Mouse (Mus musculus): Measurements from ENCODE around the gene Plekha4.

The Plekha4 gene

DNA sequence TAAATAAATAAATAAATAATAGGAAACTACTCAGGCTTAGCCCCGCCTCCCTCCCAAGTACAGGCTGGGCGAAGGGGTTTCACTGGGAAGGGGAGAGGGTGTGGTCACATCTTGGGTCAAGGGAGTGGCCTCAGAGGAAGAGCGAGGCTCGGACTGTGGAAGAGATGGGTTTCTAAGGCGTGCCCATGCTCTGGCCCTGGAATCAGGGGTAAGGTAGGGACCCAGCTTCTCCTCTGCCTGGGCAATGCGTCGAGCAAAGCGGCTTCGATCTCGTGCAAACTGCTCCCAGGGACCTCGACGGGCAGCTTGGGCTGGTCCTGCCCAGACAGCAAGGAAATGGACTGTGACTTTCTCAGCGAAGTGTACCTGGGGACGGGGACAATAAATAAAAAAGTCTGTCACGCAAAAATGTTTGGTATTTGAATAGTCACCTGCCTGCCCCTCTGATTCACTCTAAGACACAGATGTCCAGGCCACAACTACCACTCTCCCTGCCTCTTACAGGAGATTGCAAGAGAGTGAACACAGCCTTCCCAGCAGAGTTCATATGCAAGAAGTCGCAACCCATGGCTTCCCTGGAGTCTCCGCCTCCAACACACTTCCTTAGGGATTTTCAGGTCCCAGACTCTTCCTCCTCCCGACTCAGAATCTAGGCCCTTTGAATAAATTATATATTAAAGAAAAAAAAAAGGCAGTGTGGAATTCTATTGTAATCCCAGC lies 3.0 kb upstream of the Plekha4 start:
- TF ChIP-seq GATA4 (IDR thresholded peaks at IDR 0.05; ENCODE audit: insufficient replicate concordance, low read length), result no peak

DNA sequence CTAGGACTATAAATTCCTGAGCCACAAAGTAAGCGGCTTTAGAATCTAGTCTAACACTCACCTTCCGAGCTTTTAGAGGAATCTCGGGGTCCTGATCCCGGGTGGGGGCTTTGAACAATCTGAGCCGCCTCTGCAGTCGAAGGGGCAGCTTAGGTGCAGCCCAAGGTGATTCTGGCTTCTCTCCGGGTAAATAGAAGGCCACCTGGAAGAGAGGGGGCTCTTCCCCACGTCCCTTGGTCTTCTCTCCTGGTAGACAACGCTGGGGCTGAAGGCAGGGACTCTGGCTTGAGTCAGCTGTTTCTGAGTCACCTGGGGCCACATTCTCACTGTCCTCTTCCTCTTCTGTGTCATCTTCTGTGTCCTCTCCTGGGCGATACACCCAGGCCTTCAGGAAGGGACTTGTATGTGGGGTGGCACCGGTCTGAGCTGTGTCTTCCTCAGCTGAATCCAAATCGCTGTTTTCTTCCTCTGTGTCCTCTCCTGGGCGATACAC lies 2.4 kb upstream of the Plekha4 start:
- TF ChIP-seq GATA4 (IDR thresholded peaks at IDR 0.05; ENCODE audit: insufficient replicate concordance, low read length), result no peak

DNA sequence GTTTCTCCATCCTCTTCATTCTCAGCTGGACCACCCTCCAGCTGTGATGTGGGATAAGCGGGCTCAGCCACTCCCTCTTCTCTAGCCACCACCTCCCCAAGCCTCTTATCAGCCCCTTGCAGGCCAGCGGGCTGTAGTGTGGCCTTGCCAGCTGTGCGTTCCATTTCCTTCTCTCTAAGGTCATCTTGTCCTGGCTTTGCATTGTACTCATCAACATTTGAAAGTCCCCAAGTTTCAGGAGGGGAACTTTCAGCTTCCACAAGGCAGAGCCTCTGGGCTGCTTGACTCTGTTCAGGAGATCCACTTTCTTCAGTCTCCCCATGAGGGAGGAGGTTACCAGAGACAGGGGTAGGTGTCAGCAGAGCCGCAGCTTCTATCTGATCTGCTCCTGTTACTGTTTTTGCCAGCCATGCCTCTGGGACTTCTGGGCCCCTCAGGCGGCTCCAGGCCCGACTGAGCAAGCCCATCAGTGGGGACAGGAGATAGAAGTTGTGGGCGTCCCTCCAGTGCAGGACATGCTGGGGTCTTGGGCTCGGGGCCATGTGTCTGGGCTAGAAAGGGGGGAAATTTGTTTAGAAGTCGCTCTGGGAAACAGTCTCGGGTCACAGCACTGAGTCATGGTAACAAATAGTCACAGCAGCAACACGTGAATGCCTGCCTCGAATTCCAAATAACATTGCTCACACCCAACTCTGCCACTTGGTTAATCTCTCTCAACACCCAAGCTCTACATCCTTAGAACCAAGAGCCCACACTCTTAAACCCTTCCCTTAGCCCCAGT lies 1.1 kb upstream of the Plekha4 start:
- TF ChIP-seq GATA4 (IDR thresholded peaks at IDR 0.05; ENCODE audit: insufficient replicate concordance, low read length), result peak; percentile 57; the same call in 1 of the 2 replicates

DNA sequence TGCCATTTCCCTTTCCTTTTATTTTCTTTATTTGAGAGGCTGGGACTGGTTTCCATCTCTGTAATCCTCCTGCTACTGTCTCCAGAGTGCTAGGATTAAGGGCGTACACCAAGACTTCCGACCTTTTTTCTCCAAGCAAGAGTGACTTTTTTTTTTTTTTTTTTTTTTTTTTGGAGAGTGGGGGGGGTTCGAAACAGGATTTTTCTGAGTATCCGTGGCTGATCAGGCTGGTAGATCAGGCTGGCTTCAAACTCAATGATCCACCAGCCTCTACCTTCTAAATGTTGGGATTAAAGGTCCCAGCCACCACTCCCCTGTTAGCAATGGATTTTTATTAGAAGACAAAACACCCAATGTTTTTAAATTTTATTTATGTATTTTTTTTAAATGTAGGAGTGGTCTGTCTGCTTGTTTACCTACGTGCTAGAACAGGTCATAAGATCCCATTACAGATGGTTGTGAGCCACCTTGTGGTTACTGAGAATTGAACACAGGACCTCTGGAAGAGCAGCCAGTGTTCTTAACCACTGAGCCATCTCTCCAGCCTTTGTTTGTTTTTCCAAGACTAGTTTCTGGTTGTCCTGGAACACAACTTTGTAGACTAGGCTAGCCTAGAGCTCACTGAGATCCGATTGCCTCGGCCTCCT lies 467 bp downstream of the Plekha4 start:
- TF ChIP-seq GATA4 (IDR thresholded peaks at IDR 0.05; ENCODE audit: insufficient replicate concordance, low read length), result no peak

DNA sequence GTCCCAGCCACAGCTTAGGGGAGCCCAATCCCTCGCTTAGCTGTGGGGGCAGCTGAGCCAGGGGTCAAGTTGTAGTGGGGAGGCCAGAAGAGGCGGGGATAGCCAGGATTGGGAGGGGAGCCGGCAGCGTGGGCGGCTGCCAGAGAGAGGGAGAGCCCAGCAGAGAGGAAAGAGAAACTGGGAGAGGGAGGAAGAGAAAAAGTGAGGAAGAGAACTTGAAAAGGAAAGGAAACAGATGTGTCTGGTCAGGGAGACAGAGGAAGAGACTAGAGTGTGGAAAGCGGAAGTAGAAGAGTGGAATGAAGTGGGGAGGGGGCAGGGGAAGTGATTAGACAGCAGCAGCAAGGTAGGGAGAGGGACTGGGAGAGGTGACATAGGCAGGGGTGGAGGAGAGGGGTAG lies 3.3 kb downstream of the Plekha4 start:
- no peak for TF ChIP-seq GATA4 (IDR thresholded peaks at IDR 0.05; ENCODE audit: insufficient replicate concordance, low read length)

DNA sequence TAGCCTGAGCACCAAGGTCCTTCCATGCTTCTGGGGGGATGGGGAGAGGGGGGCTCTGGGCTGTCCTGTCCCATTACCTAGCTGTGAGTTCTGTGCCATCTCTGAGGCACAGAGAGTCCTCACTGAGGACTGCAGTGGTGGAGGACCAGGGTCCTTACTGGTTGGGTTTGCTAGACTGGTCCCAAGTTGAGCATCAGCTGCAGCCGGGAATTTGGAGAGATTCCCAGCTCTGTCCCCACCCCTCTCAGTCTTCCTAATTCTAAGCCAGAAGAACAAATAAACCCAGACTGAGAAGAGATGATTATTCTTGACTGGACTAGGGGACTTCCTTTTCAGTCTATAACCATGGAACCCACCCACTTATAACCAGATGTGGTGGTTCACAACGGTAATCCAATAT lies 4.5 kb downstream of the Plekha4 start:
- TF ChIP-seq GATA4 (IDR thresholded peaks at IDR 0.05; ENCODE audit: insufficient replicate concordance, low read length), result no peak

DNA sequence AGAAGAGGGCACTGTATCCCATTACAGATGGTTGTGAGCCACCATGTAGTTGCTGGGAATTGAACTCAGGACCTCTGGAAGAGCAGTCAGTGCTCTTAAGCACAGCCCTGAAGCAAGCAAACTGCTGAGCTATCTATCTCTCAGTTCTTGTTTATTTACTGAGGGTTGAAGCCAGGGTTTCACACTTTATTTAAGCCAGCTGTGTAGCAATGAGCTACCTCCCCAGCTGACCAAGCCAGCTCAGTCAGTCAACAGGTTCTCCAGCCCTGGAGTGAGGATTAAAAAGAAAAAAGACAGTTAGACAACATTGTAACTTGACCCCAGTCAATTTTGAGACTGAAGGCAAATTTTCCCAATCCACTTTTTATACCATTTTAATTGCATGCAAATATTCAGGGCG lies 9.5 kb downstream of the Plekha4 start:
- no peak for TF ChIP-seq GATA4 (IDR thresholded peaks at IDR 0.05; ENCODE audit: insufficient replicate concordance, low read length)

DNA sequence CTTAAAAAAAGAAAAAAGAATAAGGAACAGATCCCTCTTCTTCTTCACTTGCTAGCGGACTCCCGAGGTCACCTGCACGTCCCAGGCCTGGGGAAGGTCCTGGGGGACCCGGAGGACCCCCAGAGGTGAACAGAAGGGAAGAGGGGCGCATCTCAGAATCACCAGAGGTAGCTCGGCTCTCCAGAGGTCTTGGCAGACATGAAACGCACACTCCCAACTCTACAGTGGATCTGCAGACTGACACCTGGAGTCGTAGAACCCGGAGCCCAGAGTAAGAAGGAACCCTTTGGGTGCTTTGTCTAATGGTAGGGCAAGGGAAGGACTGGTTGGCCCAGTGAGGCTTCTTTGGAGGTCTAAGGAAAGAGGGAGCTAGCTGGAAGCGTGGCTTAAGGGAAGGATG lies 11.5 kb downstream of the Plekha4 start:
- TF ChIP-seq GATA4 (IDR thresholded peaks at IDR 0.05; ENCODE audit: insufficient replicate concordance, low read length), result no peak

DNA sequence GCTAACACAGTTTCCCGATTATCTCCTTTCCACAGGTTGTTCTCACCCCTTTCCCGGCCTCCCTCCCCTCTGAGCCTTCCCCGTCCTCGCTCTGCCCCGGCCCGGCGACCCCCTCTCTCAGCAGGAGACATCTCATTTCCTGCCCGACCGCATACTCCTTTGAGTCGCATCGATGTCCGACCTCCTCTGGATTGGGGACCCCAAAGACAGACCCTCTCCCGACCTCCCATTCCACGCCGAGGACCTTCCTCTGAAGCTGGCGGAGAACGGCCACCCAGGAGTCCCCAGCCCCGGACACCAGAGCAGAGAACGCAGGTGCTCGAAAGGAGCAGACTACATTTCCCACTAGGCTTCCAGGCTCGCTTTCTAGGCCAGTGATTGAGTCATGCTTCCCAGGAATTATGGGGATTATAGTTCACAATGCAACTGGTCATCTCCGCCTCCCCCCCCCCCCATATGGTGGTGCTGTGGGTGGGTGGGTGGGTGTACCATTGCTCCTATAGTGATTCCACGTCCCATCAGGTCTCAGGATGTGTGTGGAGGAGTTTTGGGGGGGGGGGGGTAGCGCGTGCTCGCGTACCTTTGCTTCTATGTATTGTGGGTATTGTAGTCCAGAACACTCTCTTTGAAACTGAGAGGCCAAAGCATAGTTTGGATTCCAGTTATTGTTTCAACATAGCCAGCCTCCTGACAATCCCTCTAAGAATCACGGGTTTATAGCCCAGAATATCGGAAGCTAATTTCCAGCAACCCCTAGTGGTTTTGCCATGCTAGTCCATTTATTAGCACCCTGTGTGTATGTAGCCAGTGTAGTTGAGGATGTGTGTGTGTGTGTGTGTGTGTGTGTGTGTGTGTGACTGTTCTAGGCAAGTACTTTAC lies 12.3 kb downstream of the Plekha4 start:
- TF ChIP-seq GATA4 (IDR thresholded peaks at IDR 0.05; ENCODE audit: insufficient replicate concordance, low read length), result no peak

DNA sequence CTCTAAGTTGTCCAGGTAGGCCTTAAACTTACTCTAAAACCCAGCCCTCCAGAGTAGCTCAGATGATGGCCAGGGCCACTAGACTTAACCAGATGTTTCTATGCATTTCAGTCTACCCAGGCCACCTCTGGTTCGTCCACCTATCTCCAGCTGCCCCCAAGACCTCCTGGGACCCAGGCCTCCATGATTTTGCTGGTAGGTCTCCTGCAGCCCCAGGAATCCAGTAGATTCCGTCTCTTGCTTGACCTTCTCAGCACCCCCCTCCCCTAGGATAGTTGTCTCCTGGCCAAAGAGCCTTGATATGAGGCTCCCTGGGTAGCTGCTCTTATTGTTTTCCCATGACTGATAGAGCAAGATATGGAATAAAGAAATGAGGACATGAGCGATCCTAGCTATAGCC lies 13.0 kb downstream of the Plekha4 start:
- TF ChIP-seq GATA4 (IDR thresholded peaks at IDR 0.05; ENCODE audit: insufficient replicate concordance, low read length), result no peak

DNA sequence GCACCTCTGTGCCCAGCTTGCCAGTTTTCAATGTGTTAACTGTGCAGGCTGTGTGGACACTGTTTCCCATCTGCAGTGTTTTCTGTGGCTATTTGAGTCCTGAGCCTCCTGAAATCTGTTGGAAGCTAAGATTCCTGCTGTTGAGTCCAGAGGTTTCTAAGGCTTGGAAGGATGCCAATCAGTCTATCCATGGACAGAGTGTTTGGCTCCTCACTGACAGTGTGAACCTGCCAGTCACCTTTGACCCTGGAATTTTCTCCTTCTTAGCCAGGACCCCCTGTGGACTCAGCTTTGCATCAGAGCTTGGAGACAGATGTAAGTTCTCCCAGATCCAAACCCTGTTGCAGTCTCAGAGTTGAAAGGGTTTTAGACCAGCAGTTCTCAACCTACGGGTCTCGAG lies 14.1 kb downstream of the Plekha4 start:
- no peak for TF ChIP-seq GATA4 (IDR thresholded peaks at IDR 0.05; ENCODE audit: insufficient replicate concordance, low read length)

DNA sequence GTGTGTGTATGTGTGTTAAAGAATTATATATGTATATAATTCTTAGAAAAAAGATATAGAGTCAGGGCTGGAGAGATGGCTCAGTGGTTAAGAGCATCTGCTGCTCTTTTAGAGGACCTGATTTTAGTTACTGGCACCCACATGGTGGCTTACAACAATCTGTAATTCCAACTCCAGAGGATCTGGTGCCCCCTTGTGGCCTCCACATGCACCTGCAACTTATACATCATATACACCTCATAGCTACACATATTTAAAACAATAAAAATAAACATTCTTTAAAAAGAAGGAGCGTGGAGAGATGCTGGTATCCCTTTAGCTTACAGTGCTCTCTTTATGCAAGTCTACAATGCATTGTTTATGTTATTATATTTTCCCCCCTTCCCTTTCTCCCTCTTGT lies 18.4 kb downstream of the Plekha4 start:
- TF ChIP-seq GATA4 (IDR thresholded peaks at IDR 0.05; ENCODE audit: insufficient replicate concordance, low read length), result no peak

DNA sequence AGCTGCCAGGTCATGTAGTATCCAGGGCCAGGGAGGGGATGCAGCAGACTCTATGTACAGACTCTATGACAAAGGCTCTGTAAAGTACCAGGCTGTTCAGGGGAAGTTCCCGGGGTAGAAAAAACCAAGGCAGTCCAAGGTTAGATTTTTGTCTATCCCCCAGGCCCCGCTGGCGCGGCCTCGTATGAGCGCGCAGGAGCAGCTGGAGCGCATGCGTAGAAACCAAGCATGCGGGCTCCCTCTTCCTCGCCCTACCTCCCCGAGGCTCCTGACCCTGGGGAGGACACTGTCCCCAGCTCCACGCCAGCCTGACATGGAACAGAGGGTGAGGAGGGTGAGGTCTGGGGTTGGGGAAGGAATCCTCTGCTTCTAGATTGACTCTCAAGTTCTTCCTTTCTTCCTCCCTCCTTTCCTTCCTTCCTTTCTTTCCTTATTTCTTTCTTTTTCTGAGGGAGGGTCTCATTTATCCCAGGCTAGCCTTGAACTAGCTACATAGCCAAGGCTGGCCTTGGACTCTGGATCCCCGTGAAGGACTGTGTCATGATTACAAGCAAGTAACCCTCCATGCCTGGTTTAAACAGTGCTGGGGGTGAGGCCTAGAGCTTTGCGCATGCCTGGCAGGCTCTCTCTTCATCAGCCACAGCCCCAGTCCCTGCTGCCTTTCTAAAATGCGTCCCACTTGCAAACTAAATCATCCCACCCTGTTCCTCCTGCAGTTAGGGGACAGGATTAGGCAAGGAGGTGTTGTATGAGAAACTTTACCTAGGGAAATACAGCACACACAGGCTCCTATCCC lies 23.7 kb downstream of the Plekha4 start:
- no peak for TF ChIP-seq GATA4 (IDR thresholded peaks at IDR 0.05; ENCODE audit: insufficient replicate concordance, low read length)

DNA sequence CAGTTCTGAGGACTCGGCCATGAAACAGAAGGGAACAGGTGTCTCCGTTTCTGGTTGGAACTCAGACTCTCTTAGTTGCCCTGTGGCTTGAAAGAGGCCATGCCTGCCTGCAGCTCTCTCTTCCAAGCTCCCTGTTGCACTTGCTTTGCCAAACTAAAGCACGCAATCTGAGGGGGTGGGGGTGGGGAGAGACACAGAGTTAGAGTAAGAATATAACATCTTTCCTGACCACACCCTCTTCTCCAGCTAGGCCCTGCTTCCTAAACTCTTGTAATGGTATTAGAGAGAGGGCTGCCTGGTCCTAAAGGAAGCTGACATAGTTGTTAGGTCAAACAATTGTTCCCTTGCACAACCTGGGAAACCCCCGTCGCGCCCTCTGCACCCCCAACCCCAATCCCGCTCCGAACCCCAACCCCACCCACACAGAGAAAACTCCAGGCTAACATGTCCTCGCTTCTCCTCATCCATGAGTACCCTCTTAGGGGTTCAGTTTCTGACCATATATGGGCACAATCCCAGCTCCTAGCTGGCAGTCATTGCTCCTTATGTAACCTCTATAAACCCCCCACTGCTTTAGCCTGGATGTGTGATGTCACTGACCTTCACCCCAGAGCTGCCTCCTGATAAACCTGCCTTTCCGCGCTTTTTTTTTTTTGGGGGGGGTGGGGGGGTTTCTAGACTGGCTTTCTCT lies 24.8 kb downstream of the Plekha4 start:
- no peak for TF ChIP-seq GATA4 (IDR thresholded peaks at IDR 0.05; ENCODE audit: insufficient replicate concordance, low read length)
